Mouse (Mus musculus) kidney, postnatal 14 days (tissue): ENCODE data around the gene Pard3.

Experiments
- DNase-seq: peaks from one replicate; pipeline ENCODE4 v3.0.0; 2022; ENCODE audit warnings: mixed read lengths

Gene Pard3

GRCm38 (mm10) chr8:127570527-127570926, 506.8 kb downstream of the Pard3 start:
- no peak for DNase-seq

GRCm38 (mm10) chr8:127572493-127572892, 508.8 kb downstream of the Pard3 start:
- DNase-seq: no peak

GRCm38 (mm10) chr8:127576657-127577056, 513.0 kb downstream of the Pard3 start:
- DNase-seq: no peak

- DNase-seq: no peak
Measured at GRCm38 (mm10) chr8:127577656-127578055, 514.0 kb downstream of the Pard3 start.

GRCm38 (mm10) chr8:127579436-127579835, 515.7 kb downstream of the Pard3 start:
- no peak for DNase-seq

GRCm38 (mm10) chr8:127583429-127583828, 519.7 kb downstream of the Pard3 start:
- no peak for DNase-seq

- no peak for DNase-seq
Measured at GRCm38 (mm10) chr8:127585618-127586017, 521.9 kb downstream of the Pard3 start.

GRCm38 (mm10) chr8:127586681-127587080, 523.0 kb downstream of the Pard3 start:
- no peak for DNase-seq

- DNase-seq: peak; percentile 37
Measured at GRCm38 (mm10) chr8:127588313-127588712, 524.6 kb downstream of the Pard3 start.

GRCm38 (mm10) chr8:127589291-127589690, 525.6 kb downstream of the Pard3 start:
- peak; percentile 61 for DNase-seq

GRCm38 (mm10) chr8:127590674-127591186, 527.0 kb downstream of the Pard3 start:
- no peak for DNase-seq

GRCm38 (mm10) chr8:127592648-127593574, 529.2 kb downstream of the Pard3 start:
- no peak for DNase-seq

GRCm38 (mm10) chr8:127600641-127601040, 536.9 kb downstream of the Pard3 start:
- DNase-seq: no peak

- no peak for DNase-seq
Measured at GRCm38 (mm10) chr8:127603062-127603461, 539.4 kb downstream of the Pard3 start.

- no peak for DNase-seq
Measured at GRCm38 (mm10) chr8:127608541-127609270, 545.0 kb downstream of the Pard3 start.

- no peak for DNase-seq
Measured at GRCm38 (mm10) chr8:127609316-127609715, 545.6 kb downstream of the Pard3 start.

- DNase-seq: no peak
Measured at GRCm38 (mm10) chr8:127614206-127614605, 550.5 kb downstream of the Pard3 start.

- no peak for DNase-seq
Measured at GRCm38 (mm10) chr8:127616681-127617080, 553.0 kb downstream of the Pard3 start.

GRCm38 (mm10) chr8:127622137-127622536, 558.4 kb downstream of the Pard3 start:
- no peak for DNase-seq

GRCm38 (mm10) chr8:127638232-127639087, 574.8 kb downstream of the Pard3 start:
- DNase-seq: peak; percentile 3

GRCm38 (mm10) chr8:127639088-127639453, 575.4 kb downstream of the Pard3 start:
- DNase-seq: no peak

- DNase-seq: no peak
Measured at GRCm38 (mm10) chr8:127655559-127655958, 591.9 kb downstream of the Pard3 start.
